In the genomic region with DNA sequence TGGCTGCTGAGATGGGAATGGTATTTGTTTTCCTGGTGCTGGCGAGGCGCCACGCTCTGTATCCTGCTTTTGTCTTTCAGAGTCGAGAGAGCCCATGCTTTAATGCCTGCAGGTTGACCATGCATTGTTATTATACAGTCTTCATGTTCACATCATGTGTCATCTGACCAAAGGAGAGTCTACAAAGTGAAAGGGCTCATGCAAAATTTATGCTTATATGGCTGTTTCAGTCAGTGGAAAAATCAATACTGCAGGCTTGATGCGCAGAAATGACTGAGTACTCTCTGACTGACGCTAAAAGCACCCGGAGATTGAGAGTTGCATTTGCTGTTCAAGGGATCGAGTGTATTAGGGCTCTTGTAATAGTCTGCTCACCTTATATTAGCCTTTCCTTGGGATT, we compare ENCODE assay signal across 16 mouse cellular contexts.
DNase-seq lines count a peak whose midpoint lies in the region; ATAC-seq and TF ChIP-seq lines count a peak whose summit lies in the region.
"Had no signal": no experiment of that assay in that cellular context is flagged by ENCODE, and none has a peak within 500 bp of the region (broad histone marks: within the 10 kb centered on the region; RNA-seq: fewer than 3 reads in every experiment).

No protein-coding gene starts in this region.

- ATAC-seq in forebrain, embryonic 11.5 days (replicated peaks; ENCODE audit: low FRiP score): peak; percentile 54
- peak; percentile 56 for ATAC-seq in hindbrain, embryonic 13.5 days (ENCODE audit: low FRiP score)
- peak; percentile 78 for ATAC-seq in midbrain, embryonic 16.5 days
- no peak for ATAC-seq in lung, postnatal 0 days
- ATAC-seq: CD4-positive, CD25-positive, alpha-beta regulatory T cell, adult 4 months; liver, postnatal 0 days had no signal

- WGBS in forebrain, embryonic 11.5 days: 77% methylated on average over 8 of the region's 8 CpGs
- 57% methylated on average over 8 of the region's 8 CpGs for WGBS in hindbrain, embryonic 13.5 days
- WGBS in midbrain, embryonic 16.5 days: 45% methylated on average over 8 of the region's 8 CpGs
- WGBS in lung, postnatal 0 days: 69% methylated on average over 8 of the region's 8 CpGs

- H3K27me3 ChIP-seq in forebrain, embryonic 11.5 days (ENCODE audit: control insufficient read depth, insufficient read depth, low read length): no peaks in the 10 kb centered on the region
- no peaks in the 10 kb centered on the region for H3K27me3 ChIP-seq in hindbrain, embryonic 13.5 days
- H3K27me3 ChIP-seq in midbrain, embryonic 16.5 days (ENCODE audit: control insufficient read depth, insufficient read depth, low read depth, low read length): no peaks in the 10 kb centered on the region
- no peaks in the 10 kb centered on the region for H3K27me3 ChIP-seq in lung, postnatal 0 days (replicated peaks; ENCODE audit: insufficient read depth, low read length)
- H3K27me3 ChIP-seq: limb, embryonic 13.5 days; megakaryocyte, embryonic 14.5 days had no signal

- no peaks in the 10 kb centered on the region for H3K9me3 ChIP-seq in forebrain, embryonic 11.5 days (ENCODE audit: control insufficient read depth, low read length)
- H3K9me3 ChIP-seq in hindbrain, embryonic 13.5 days: no peaks in the 10 kb centered on the region
- H3K9me3 ChIP-seq in midbrain, embryonic 16.5 days (replicated peaks; ENCODE audit: control insufficient read depth, low read length, poor library complexity, severe bottlenecking): no peaks in the 10 kb centered on the region
- no peaks in the 10 kb centered on the region for H3K9me3 ChIP-seq in lung, postnatal 0 days (ENCODE audit: low read length)
- H3K9me3 ChIP-seq: limb, embryonic 13.5 days had no signal

- TF ChIP-seq POLR2A in brain, embryonic 14.5 days (IDR thresholded peaks at IDR 0.05; ENCODE audit: borderline replicate concordance, extremely low read depth, insufficient read depth, insufficient read length, poor library complexity, severe bottlenecking): no peak

- no peak overlapping the region for H3K4me2 ChIP-seq in forebrain, embryonic 11.5 days (ENCODE audit: low read depth, low read length, severe bottlenecking)
- no peak overlapping the region for H3K4me2 ChIP-seq in hindbrain, embryonic 13.5 days
- H3K4me2 ChIP-seq in midbrain, embryonic 16.5 days (ENCODE audit: low read length): peak overlapping the region; percentile 25
- H3K4me2 ChIP-seq in lung, postnatal 0 days (replicated peaks; ENCODE audit: low read depth, low read length): no peak overlapping the region
- H3K4me2 ChIP-seq: limb, embryonic 13.5 days had no signal

- peak; percentile 73 for DNase-seq in brain, embryonic 14.5 days (ENCODE audit: low read depth)
- DNase-seq in forebrain, embryonic 11.5 days (ENCODE audit: low spot score): no peak
- DNase-seq in left cerebral cortex, adult 9 months (ENCODE audit: low spot score in 2 of 2): no peak
- DNase-seq in lung, postnatal 0 days (ENCODE audit: low spot score): no peak
- DNase-seq in natural killer cell, adult 2 months (ENCODE audit: low spot score in 2 of 2): no peak
- DNase-seq: cerebellum, adult 11 months; heart, adult 2 months; heart, postnatal 4 days; kidney, adult 2 months; liver, postnatal 0 days; right cerebral cortex, postnatal 25 days had no signal

- H3K9ac ChIP-seq in forebrain, embryonic 11.5 days (ENCODE audit: low read length): no peak overlapping the region
- no peak overlapping the region for H3K9ac ChIP-seq in hindbrain, embryonic 13.5 days
- peak overlapping the region; percentile 31; the same call in 1 of the 2 replicates for H3K9ac ChIP-seq in midbrain, embryonic 16.5 days (ENCODE audit: low read depth, low read length)
- H3K9ac ChIP-seq in lung, postnatal 0 days (replicated peaks; ENCODE audit: low read depth): no peak overlapping the region
- H3K9ac ChIP-seq: limb, embryonic 13.5 days; liver, postnatal 0 days had no signal

- no peak overlapping the region for H3K4me3 ChIP-seq in forebrain, embryonic 11.5 days (ENCODE audit: low read depth, low read length)
- H3K4me3 ChIP-seq in hindbrain, embryonic 13.5 days: no peak overlapping the region
- H3K4me3 ChIP-seq in midbrain, embryonic 16.5 days (ENCODE audit: low read depth, low read length): no peak overlapping the region
- H3K4me3 ChIP-seq in lung, postnatal 0 days (ENCODE audit: low read depth, low read length): no peak overlapping the region
- H3K4me3 ChIP-seq: heart, adult 2 months; limb, embryonic 13.5 days; megakaryocyte, embryonic 14.5 days had no signal

- H3K36me3 ChIP-seq in forebrain, embryonic 11.5 days (ENCODE audit: control insufficient read depth, insufficient read depth, low read length): no peaks in the 10 kb centered on the region
- no peaks in the 10 kb centered on the region for H3K36me3 ChIP-seq in hindbrain, embryonic 13.5 days
- H3K36me3 ChIP-seq in midbrain, embryonic 16.5 days (ENCODE audit: control insufficient read depth, insufficient read depth, low read length): no peaks in the 10 kb centered on the region
- no peaks in the 10 kb centered on the region for H3K36me3 ChIP-seq in lung, postnatal 0 days (ENCODE audit: insufficient read depth, low read length)
- H3K36me3 ChIP-seq: limb, embryonic 13.5 days had no signal

- no peak for TF ChIP-seq EP300 in lung, postnatal 0 days (IDR thresholded peaks at IDR 0.05)

- H3K4me1 ChIP-seq in forebrain, embryonic 11.5 days (replicated peaks; ENCODE audit: control insufficient read depth, insufficient read depth, low read length): no peaks in the 10 kb centered on the region; the same call in 1 of the 2 replicates
- H3K4me1 ChIP-seq in hindbrain, embryonic 13.5 days (replicated peaks): peaks cover 18% of the 10 kb centered on the region
- peaks cover 8% of the 10 kb centered on the region for H3K4me1 ChIP-seq in midbrain, embryonic 16.5 days (ENCODE audit: control insufficient read depth, insufficient read depth, low read length)
- H3K4me1 ChIP-seq in lung, postnatal 0 days (ENCODE audit: insufficient read depth, low read depth, low read length): no peaks in the 10 kb centered on the region
- H3K4me1 ChIP-seq: limb, embryonic 13.5 days; megakaryocyte, embryonic 14.5 days had no signal

- no peak overlapping the region for H3K27ac ChIP-seq in forebrain, embryonic 11.5 days (ENCODE audit: low read depth, low read length)
- H3K27ac ChIP-seq in hindbrain, embryonic 13.5 days: peak overlapping the region; percentile 55
- peak overlapping the region; percentile 44; the same call in 1 of the 2 replicates for H3K27ac ChIP-seq in midbrain, embryonic 16.5 days (ENCODE audit: low read length)
- no peak overlapping the region for H3K27ac ChIP-seq in lung, postnatal 0 days (ENCODE audit: low read length)
- H3K27ac ChIP-seq: heart, adult 2 months; limb, embryonic 13.5 days had no signal

- no peak for TF ChIP-seq CTCF in brain, embryonic 14.5 days (IDR thresholded peaks at IDR 0.05; ENCODE audit: borderline replicate concordance, extremely low read depth, insufficient read depth, insufficient read length)
- TF ChIP-seq CTCF in lung, postnatal 0 days (IDR thresholded peaks at IDR 0.05): no peak

Comparison
In these comparisons a context has a peak if more than half of its experiments do, and no peak if none do; other contexts are left out.
1. H3K27ac ChIP-seq: peak in hindbrain, embryonic 13.5 days (single experiment) and midbrain, embryonic 16.5 days (single experiment); none in forebrain, embryonic 11.5 days (single experiment) and lung, postnatal 0 days (single experiment).